Mouse (Mus musculus): ENCODE results near the gene Tcp10a.
"Not testable (repeated sequence)": the region's sequence is repeated elsewhere in the genome, so short reads cannot be mapped to it uniquely, and the experiment has no call there.

Tcp10a gene

GRCm38 (mm10) chr17:7324346-7324745 is at the start of gene Tcp10a:
TSS of gene Tcp10a (plus strand) at chr17:7324646.
- in situ Hi-C loops (cut with MboI, MseI), result not testable (repeated sequence)

GRCm38 (mm10) chr17:7278702-7279242 is 45.7 kb upstream of the Tcp10a start:
- in situ Hi-C loops (cut with MboI, MseI), result no loop called here

GRCm38 (mm10) chr17:7279251-7279650 is 45.2 kb upstream of the Tcp10a start:
- in situ Hi-C loops (cut with MboI, MseI), result no loop called here

DNA sequence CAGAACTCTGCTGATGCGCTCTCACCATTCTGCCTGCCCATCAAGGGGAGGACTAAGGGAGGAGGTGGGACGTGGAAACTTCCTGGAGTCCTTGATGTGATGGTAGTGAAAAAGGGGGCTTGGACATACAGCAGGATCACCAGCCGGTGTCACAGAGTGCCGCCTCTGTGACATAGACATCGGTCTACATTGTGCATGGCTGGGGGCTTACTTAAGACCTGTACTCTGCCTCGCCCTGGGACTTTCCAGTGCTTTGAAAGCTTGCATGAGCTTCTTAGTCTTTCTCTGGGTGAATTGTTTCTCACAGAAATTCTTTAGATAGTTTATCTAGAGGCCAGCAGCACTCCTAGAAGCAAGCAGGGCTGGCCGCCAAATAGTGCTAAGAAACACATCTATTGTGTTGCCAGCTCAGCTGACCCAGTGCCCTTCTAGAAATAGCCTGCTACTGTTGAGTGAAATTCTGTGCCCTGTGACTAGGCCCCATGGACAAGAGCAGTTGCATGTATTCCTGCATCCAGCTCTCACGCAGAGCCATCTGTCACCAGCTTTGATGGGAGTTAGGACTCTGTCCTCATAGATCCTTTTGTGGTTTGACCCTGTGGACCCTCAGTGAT is 40.0 kb upstream of the Tcp10a start:
- in situ Hi-C loops (cut with MboI, MseI), result no loop called here

- in situ Hi-C loops (cut with MboI, MseI), result no loop called here
Measured at GRCm38 (mm10) chr17:7285292-7285691, 39.2 kb upstream of the Tcp10a start.

DNA sequence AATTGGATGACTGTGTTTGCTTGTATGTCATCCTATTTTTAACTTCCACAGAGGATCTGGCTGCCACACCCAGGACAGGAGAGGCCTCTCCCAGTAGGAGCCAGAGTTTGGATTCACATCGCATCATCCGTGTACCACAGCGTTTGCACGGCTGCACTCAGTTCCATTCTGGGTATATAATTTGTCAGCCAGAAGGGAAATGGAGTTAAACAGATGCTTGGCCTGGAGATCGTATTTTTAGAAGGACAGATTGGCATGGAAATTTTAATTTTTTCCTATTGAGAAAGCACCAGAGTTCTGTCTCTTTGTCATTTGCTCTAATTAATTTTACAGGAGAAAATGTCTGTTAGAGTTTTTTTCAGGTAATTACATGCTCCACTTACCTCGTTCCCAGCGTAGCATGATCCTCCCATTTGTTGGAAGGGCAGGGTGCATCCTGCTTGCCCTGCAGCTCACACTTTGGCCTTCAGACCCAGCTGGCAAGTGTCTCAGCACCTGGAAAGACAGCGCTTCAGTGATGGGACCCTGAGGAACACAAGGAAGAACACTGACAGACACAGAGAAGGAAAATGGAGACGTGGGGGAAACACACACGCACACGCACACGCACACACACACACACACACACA is 37.9 kb upstream of the Tcp10a start:
- in situ Hi-C loops (cut with MboI, MseI), result no loop called here

- in situ Hi-C loops (cut with MboI, MseI), result loop anchor here (10.0 kb wide), 1 partner anchor 233 kb away; no protein-coding TSS in a partner anchor
Measured at GRCm38 (mm10) chr17:7292012-7292684, 32.3 kb upstream of the Tcp10a start.

DNA sequence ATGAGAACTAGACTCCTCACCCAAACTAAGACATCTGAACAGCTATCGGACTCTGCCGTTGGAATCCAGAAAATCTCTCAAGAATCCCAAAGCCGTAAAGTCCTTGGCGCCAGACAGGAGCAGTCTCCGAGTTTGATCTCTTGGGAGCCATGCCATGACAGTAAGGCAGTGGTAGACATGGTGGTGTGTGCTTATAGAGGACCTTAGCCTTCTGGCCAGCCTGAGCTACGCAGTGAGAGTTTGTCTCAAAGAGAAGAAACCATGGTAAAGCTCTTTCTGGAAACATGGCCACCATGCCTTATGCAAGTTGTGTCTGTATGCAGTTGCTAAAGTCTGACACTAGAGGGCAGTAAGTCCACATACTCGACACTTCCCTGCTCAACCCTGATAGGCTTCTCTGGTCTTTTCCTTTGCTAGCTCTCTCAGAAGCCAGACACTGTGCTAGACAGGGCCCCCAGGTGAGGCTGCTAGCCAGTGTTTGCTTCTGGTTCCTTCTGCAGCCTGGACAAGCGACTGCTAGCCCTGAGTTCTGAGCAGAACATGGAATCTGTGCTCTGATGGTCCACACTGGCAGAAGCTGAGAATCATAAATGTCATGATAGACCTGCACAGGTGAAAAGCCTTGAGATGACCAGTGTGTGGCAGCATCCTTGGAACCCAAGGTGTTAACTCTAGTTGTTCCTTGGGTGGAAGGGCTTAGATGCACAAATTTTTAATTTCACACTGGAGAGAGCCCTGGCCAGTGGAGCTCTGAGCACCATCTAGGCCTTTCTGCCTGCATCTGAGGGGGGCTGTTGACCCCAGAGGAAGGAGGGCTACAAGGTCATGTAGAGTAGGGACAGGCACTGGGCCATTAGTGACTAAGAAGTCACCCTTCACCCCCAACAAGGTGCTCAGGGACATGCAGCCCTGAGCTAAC is 17.9 kb upstream of the Tcp10a start:
- in situ Hi-C loops (cut with MboI, MseI), result loop anchor here (5.0 to 10.0 kb wide), 3 partner anchors 111 to 238 kb away; no protein-coding TSS in a partner anchor

GRCm38 (mm10) chr17:7315693-7316382 is 8.6 kb upstream of the Tcp10a start:
- in situ Hi-C loops (cut with MboI, MseI), result not testable (repeated sequence)

GRCm38 (mm10) chr17:7319789-7320188 is 4.7 kb upstream of the Tcp10a start:
- in situ Hi-C loops (cut with MboI, MseI), result not testable (repeated sequence)

DNA sequence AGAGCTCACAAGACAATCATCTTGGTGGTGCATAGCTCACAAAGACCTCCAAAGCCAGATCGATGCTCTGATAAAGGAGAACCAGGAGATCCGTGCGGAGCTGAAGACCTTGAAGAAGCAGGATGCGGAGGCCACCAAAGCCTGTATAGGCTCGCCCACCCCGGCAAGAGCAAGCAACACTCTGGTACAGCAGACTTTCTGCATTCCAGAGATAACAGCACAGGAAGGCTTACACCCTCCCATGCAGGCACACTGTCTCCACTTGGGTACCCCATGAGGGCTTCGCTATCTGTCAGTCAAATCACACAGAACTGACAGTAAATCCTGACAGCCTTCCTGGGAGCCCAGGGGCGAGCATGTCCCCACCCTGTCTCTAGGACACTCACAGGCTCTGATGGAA is 2.0 kb downstream of the Tcp10a start:
- in situ Hi-C loops (cut with MboI, MseI), result not testable (repeated sequence)

GRCm38 (mm10) chr17:7332745-7333144 is 8.3 kb downstream of the Tcp10a start:
- in situ Hi-C loops (cut with MboI, MseI), result not testable (repeated sequence)

GRCm38 (mm10) chr17:7337381-7337780 is 12.9 kb downstream of the Tcp10a start:
- in situ Hi-C loops (cut with MboI, MseI), result not testable (repeated sequence)

- in situ Hi-C loops (cut with MboI, MseI), result not testable (repeated sequence)
Measured at GRCm38 (mm10) chr17:7348765-7349164, 24.3 kb downstream of the Tcp10a start.

GRCm38 (mm10) chr17:7352596-7352995 is 28.1 kb downstream of the Tcp10a start, which contains the start of gene Ttll2:
TSS of gene Ttll2 (minus strand) at chr17:7352696.
- in situ Hi-C loops (cut with MboI, MseI), result not testable (repeated sequence)

DNA sequence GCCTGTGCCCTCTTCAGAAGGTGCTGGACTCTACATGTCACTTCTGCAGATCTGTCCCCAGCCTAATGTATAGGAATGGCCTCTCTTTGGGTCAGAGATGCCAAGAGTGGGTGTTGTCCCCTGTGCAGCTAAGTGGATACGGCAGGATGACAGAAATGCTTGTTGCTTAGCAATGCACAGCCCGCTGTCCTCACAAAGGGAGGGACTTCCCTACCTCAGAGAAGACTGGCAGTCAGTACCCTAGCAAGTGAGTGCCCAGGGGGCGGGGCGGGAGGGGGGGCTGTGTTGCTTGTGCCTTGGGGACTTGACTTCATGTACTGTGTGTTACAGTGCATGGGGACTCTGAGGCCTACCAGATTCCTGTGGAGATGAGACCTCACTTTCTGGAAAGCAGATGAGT is 35.4 kb downstream of the Tcp10a start:
- in situ Hi-C loops (cut with MboI, MseI), result loop anchor here (5.0 kb wide), 1 partner anchor 88 kb away; no protein-coding TSS in a partner anchor

GRCm38 (mm10) chr17:7360749-7361465 is 36.5 kb downstream of the Tcp10a start:
- in situ Hi-C loops (cut with MboI, MseI), result not testable (repeated sequence)

- in situ Hi-C loops (cut with MboI, MseI), result not testable (repeated sequence)
Measured at GRCm38 (mm10) chr17:7365615-7366014, 41.2 kb downstream of the Tcp10a start.

DNA sequence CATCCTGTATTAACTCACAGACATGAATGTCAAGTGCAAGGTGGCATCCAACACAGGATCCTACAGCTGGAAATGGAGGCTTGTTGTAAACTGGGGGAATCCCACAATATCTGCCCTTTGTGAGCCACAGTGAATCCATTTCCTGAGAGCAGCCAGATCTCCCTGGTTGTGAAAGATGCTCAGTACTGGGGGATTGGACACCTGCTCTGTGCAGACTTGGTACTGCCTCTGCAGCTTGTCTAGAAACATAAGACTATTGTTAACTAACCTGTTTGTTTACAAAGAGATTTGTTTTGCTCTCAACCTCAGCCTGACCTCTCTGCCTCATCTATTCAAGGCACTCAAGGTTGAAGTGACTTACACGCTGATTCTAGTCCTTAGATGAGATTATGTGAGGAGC is 41.8 kb downstream of the Tcp10a start:
- in situ Hi-C loops (cut with MboI, MseI), result not testable (repeated sequence)

Measured in regulatory T cell (primary cell).